In genomic region chr1:75016846-75017245, GRCm38 (mm10) we compare ENCODE assay signal across 8 mouse cellular contexts.
DNase-seq lines count a peak whose midpoint lies in the region; ATAC-seq lines count a peak whose summit lies in the region.
"Had no signal": no experiment of that assay in that cellular context is flagged by ENCODE, and none has a peak within 500 bp of the region (broad histone marks: within the 10 kb centered on the region; RNA-seq: fewer than 3 reads in every experiment).

No protein-coding gene starts in this region.

- 4% methylated on average over 6 of the region's 6 CpGs for WGBS in forebrain, embryonic 11.5 days

- H3K36me3 ChIP-seq in forebrain, embryonic 11.5 days (ENCODE audit: control insufficient read depth, insufficient read depth, low read length), result no peaks in the 10 kb centered on the region

- no peak overlapping the region for H3K9ac ChIP-seq in forebrain, embryonic 11.5 days (ENCODE audit: low read length)

- H3K4me1 ChIP-seq in forebrain, embryonic 11.5 days (replicated peaks; ENCODE audit: control insufficient read depth, insufficient read depth, low read length), result no peaks in the 10 kb centered on the region

- no peak overlapping the region for H3K4me2 ChIP-seq in forebrain, embryonic 11.5 days (ENCODE audit: low read depth, low read length, severe bottlenecking)

- no peaks in the 10 kb centered on the region for H3K27me3 ChIP-seq in forebrain, embryonic 11.5 days (ENCODE audit: control insufficient read depth, insufficient read depth, low read length)

- DNase-seq in NIH3T3 (ENCODE audit: low read depth), result peak; percentile 93
- peak; percentile 54 for DNase-seq in brain, embryonic 18.5 days (ENCODE audit: low read depth, low spot score)
- DNase-seq in forebrain, embryonic 11.5 days (ENCODE audit: low spot score), result peak; percentile 90
- peak; percentile 91 for DNase-seq in heart, postnatal 4 days
- DNase-seq in layer of hippocampus, postnatal 25 days (ENCODE audit: extremely low spot score in 1 of 2, low spot score in 1 of 2), result peak; percentile 80 to 98
- peak; percentile 68 to 82 for DNase-seq in lung, postnatal 4 days
- peak; percentile 37 for DNase-seq in skeletal muscle tissue, adult 2 months (ENCODE audit: low read depth, low spot score)

- no peak for ATAC-seq in forebrain, embryonic 11.5 days (replicated peaks; ENCODE audit: low FRiP score)

- no peak overlapping the region for H3K27ac ChIP-seq in forebrain, embryonic 11.5 days (ENCODE audit: low read depth, low read length)

- no peaks in the 10 kb centered on the region for H3K9me3 ChIP-seq in forebrain, embryonic 11.5 days (ENCODE audit: control insufficient read depth, low read length)

- H3K4me3 ChIP-seq in forebrain, embryonic 11.5 days (ENCODE audit: low read depth, low read length), result no peak overlapping the region
- H3K4me3 ChIP-seq: myocyte had no signal

Comparison
In these comparisons a context has a peak if more than half of its experiments do, and no peak if none do; other contexts are left out.
1. DNase-seq: peak in every context shown above with its lines; median percentile 93 in NIH3T3; 91 in heart, postnatal 4 days; 90 in forebrain, embryonic 11.5 days; 89 in layer of hippocampus, postnatal 25 days; 75 in lung, postnatal 4 days; 54 in brain, embryonic 18.5 days; 37 in skeletal muscle tissue, adult 2 months.